Mouse (Mus musculus) forebrain, embryonic 10.5 days (tissue): Measurements from ENCODE around the gene Cdk17. TPM values are rescaled to one million over a fixed set of nuclear protein-coding genes. Genes with fewer than 3 reads are reported as not detected.

Experiments
- DNase-seq: peaks from one replicate; pipeline ENCODE4 v3.0.0-alpha.2; 2017; ENCODE audit warnings: low spot score; ENCODE audit errors: extremely low spot score
- H3K27ac ChIP-seq: fragments of 300-500 bp; sonication (generic); 2 replicates; pipeline ENCODE4 v1.5.1; 2016; ENCODE audit warnings: mild to moderate bottlenecking
- H3K27me3 ChIP-seq: fragments of 300-500 bp; sonication (generic); 2 replicates; pipeline ENCODE4 v1.6.1; 2016; ENCODE audit warnings: mild to moderate bottlenecking; ENCODE audit not compliant: poor library complexity, severe bottlenecking
- H3K36me3 ChIP-seq: fragments of 300-500 bp; sonication (generic); replicated peaks from 2 replicates; pipeline ENCODE4 v1.6.1; 2016; ENCODE audit warnings: mild to moderate bottlenecking, moderate library complexity
- H3K4me1 ChIP-seq: fragments of 300-500 bp; sonication (generic); 2 replicates; pipeline ENCODE4 v1.6.1; 2016
- H3K4me3 ChIP-seq: fragments of 300-500 bp; sonication (generic); 2 replicates; pipeline ENCODE4 v1.5.1; 2016; ENCODE audit warnings: mild to moderate bottlenecking, moderate library complexity
- H3K9me3 ChIP-seq: fragments of 300-500 bp; sonication (generic); 2 replicates; pipeline ENCODE4 v1.6.1; 2016; ENCODE audit warnings: mild to moderate bottlenecking, moderate library complexity
- WGBS: fragments of 180-500 bp; shearing (Covaris S2); methylation state at CpG from one replicate; pipeline ENCODE4 v1.1.7; 2016; 5-methylcytosine and 5-hydroxymethylcytosine counted together
- polyA plus RNA-seq: library from polyadenylated mRNA; unstranded; fragments of >200 nt; fragmentation: Nextera tagmentation; extraction: Ambion mirVana; gene quantifications from 2 replicates; pipeline ENCODE4 v1.2.1, GENCODE M21; 2016

The Cdk17 gene
- polyA plus RNA-seq, 1 experiment from 2014 or later: 17.6 TPM

- no peaks in the 10 kb centered on the region for H3K9me3 ChIP-seq
- no peak overlapping the region for H3K27ac ChIP-seq
- H3K4me1 ChIP-seq: no peaks in the 10 kb centered on the region
- peaks cover 56% of the 10 kb centered on the region for H3K36me3 ChIP-seq
- no peaks in the 10 kb centered on the region for H3K27me3 ChIP-seq
- 85% methylated on average over 8 of the region's 8 CpGs for WGBS
- no peak for DNase-seq
- no peak overlapping the region for H3K4me3 ChIP-seq
Observed at GRCm38 (mm10) chr10:93227921-93228320, 67.2 kb downstream of the Cdk17 start.

DNA sequence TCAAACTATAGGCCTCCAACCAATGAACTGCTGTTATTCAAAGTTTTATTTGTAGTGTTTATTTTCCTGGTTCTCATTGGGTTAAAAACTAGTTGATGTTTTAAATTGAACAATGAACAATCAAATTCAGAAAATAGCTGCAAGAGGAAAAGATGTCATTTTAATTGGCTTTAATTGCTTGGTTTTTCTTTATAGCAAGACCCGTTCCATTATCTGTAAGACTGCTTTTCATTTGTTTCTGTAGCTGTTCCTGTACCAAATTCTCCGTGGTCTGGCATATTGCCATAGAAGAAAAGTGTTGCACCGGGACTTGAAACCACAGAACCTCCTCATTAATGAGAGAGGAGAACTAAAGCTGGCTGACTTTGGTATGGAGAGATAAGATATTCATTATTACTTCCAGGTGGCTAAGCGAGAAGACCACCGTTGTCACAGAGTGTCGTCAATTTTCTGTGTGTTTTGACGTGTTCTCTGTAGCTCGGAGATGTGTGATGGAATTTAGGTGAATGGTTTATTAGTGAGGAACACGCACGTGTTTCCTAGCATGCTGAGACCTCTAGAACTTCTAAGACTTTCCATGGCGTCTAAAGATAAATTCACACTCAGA lies 67.8 kb downstream of the Cdk17 start:
- no peaks in the 10 kb centered on the region for H3K9me3 ChIP-seq
- WGBS: 91% methylated on average over 11 of the region's 11 CpGs
- DNase-seq: no peak
- peaks cover 61% of the 10 kb centered on the region for H3K36me3 ChIP-seq
- no peaks in the 10 kb centered on the region for H3K4me1 ChIP-seq
- no peaks in the 10 kb centered on the region for H3K27me3 ChIP-seq
- no peak overlapping the region for H3K4me3 ChIP-seq
- no peak overlapping the region for H3K27ac ChIP-seq

DNA sequence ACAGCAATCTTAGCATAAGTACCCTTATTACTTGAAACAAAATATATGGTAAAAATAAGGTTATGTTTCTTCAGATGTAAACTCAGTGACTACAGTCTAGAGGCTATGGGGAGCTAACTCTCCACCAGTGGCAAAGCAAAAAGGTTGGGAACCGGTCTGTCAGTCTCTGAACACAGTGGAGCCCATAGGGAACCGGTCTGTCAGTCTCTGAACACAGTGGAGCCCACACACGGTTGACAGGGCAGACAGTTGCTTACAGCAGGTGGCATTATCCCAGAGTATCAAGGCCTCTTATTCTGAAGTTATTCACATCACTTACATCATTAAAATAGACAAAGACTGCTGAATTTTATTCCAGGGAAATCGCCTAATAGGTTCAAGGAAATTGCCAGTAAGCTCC lies 70.8 kb downstream of the Cdk17 start:
- 92% methylated on average over 4 of the region's 4 CpGs for WGBS
- DNase-seq: no peak
- Histone ChIP-seq H3K9me3 (no peaks in the 10 kb centered on the region), H3K36me3 (peaks cover 73% of the 10 kb centered on the region), H3K27ac (no peak overlapping the region), H3K27me3 (no peaks in the 10 kb centered on the region), H3K4me1 (no peaks in the 10 kb centered on the region), H3K4me3 (no peak overlapping the region)

DNA sequence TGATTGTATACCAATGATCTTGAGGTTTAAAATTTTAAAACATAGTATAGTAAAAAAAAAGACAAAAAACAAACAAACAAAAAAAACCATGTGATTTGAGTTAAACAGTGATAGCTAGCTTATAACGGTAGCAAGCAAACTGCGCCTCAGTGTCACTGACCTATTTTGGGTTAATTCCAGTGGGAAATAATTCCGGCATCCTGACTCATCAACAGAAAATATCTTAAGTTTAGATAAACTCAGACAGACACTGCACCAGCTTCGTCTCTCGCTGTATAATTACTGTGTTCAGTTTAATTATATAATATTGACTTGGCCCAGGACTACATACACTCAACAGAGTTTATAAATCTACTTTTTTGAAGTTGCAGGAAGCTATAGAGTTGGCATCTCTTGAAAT lies 71.2 kb downstream of the Cdk17 start:
- H3K4me3 ChIP-seq: no peak overlapping the region
- H3K27ac ChIP-seq: no peak overlapping the region
- 98% methylated on average over 5 of the region's 5 CpGs for WGBS
- no peaks in the 10 kb centered on the region for H3K4me1 ChIP-seq
- H3K36me3 ChIP-seq: peaks cover 73% of the 10 kb centered on the region
- H3K27me3 ChIP-seq: no peaks in the 10 kb centered on the region
- no peaks in the 10 kb centered on the region for H3K9me3 ChIP-seq
- no peak for DNase-seq

GRCm38 (mm10) chr10:93233665-93234194 lies 73.1 kb downstream of the Cdk17 start:
- 89% methylated on average over 6 of the region's 6 CpGs for WGBS
- peaks cover 79% of the 10 kb centered on the region for H3K36me3 ChIP-seq
- no peaks in the 10 kb centered on the region for H3K4me1 ChIP-seq
- DNase-seq: no peak
- H3K27ac ChIP-seq: no peak overlapping the region
- no peaks in the 10 kb centered on the region for H3K9me3 ChIP-seq
- no peak overlapping the region for H3K4me3 ChIP-seq
- no peaks in the 10 kb centered on the region for H3K27me3 ChIP-seq

DNA sequence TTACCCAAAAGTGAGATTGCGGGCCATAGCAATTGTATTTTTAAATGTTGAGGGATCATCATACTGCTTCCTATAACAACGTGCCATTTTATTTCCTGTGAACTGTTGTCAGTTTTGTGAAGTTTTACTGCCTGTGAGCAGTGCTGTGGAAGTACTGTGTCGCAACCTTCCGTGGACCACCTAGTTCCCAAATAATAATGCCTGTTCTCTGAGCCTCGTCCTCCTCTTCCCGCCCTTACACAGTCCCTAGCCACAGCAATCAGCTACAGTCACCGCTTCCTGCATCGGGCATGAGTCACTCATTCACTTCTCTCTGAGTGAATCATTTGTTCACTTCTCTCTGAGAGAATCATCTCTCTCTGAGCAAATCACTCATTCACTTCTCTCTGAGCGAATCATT lies 74.0 kb downstream of the Cdk17 start:
- 94% methylated on average over 9 of the region's 9 CpGs for WGBS

DNA sequence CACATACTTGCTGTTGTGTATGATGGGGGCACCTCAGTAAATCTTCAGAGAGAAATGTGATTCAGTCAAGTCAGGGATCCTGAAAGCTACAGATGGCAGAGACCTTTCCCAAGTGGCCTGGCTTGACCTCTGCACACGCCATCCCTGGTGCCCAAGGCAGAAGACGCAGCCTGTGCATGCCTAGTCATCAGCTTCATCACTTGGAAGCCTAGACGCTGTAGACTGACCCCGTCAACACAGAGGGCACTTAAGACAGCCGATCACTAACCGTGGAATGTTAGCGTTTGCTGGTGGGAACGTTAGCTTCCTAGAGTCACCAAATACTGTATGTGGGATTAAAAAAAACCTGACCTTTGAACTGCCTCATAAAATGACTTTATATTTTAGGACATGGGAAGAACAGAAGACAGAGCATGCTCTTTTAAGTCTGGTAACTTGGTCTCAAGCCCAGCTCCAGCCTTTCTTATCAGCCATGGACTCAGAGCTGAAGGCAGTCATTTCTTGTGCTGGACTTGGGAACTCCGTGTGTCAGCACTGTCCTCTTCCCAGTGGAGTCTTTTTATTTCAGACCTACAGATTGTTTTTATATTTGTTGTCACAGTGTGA lies 78.6 kb downstream of the Cdk17 start:
- DNase-seq: no peak
- Histone ChIP-seq H3K27ac (no peak overlapping the region), H3K4me3 (no peak overlapping the region), H3K36me3 (peaks cover 70% of the 10 kb centered on the region), H3K4me1 (peaks cover 17% of the 10 kb centered on the region), H3K27me3 (no peaks in the 10 kb centered on the region), H3K9me3 (no peaks in the 10 kb centered on the region)
- WGBS: 89% methylated on average over 9 of the region's 9 CpGs

More for the DNA sequence above, 74.0 kb downstream of the Cdk17 start:
- H3K27ac ChIP-seq: no peak overlapping the region
- no peak overlapping the region for H3K4me3 ChIP-seq
- no peaks in the 10 kb centered on the region for H3K9me3 ChIP-seq
- H3K4me1 ChIP-seq: no peaks in the 10 kb centered on the region
- H3K27me3 ChIP-seq: no peaks in the 10 kb centered on the region
- H3K36me3 ChIP-seq: peaks cover 83% of the 10 kb centered on the region
- DNase-seq: no peak

DNA sequence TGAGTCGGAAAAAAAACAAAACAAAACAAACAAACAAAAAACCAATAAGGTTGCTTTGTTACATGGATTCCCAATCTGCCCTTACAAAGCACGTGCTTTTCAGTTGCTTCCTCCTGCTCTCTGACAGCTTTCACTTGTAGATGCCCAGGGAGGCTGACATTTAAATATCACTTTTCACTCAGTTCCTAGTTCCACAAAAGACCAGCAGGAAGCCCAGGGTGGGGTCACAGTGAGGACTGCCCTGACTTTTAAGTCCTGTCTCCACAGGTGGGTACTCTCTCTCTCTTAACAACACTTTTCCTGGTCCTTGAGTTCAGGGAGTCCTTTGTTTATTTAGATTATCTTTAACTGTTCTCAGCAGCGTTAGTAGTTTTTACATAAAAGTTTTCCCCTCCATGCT lies 81.5 kb downstream of the Cdk17 start:
- H3K36me3 ChIP-seq: peaks cover 53% of the 10 kb centered on the region
- no peak overlapping the region for H3K27ac ChIP-seq
- no peaks in the 10 kb centered on the region for H3K27me3 ChIP-seq
- WGBS: 9% methylated on average over 3 of the region's 3 CpGs
- no peaks in the 10 kb centered on the region for H3K9me3 ChIP-seq
- no peak for DNase-seq
- H3K4me1 ChIP-seq: peaks cover 17% of the 10 kb centered on the region
- H3K4me3 ChIP-seq: no peak overlapping the region

DNA sequence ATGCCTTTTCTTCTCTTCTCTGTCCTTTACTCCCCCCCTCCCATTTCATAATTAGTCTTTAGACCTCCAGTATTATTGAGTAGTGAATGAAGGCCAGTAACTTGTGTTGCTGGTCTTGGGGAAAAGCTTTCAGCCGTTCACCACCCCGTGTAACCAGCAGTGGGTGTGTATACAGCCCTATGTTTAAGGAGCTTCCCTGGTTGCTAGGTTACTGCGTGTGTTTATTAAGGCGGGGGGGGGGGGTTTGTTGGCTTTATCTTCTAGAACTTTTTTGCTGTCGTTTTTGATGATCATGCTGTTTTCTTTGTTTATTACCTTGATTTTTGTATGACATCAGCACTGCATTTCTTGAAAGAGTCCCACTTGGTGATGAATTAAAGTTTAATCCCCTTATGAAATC lies 82.2 kb downstream of the Cdk17 start:
- no peak for DNase-seq
- H3K4me3 ChIP-seq: no peak overlapping the region
- H3K27me3 ChIP-seq: no peaks in the 10 kb centered on the region
- no peak overlapping the region for H3K27ac ChIP-seq
- 8% methylated on average over 5 of the region's 5 CpGs for WGBS
- H3K9me3 ChIP-seq: no peaks in the 10 kb centered on the region
- H3K36me3 ChIP-seq: peaks cover 53% of the 10 kb centered on the region
- peaks cover 23% of the 10 kb centered on the region for H3K4me1 ChIP-seq

DNA sequence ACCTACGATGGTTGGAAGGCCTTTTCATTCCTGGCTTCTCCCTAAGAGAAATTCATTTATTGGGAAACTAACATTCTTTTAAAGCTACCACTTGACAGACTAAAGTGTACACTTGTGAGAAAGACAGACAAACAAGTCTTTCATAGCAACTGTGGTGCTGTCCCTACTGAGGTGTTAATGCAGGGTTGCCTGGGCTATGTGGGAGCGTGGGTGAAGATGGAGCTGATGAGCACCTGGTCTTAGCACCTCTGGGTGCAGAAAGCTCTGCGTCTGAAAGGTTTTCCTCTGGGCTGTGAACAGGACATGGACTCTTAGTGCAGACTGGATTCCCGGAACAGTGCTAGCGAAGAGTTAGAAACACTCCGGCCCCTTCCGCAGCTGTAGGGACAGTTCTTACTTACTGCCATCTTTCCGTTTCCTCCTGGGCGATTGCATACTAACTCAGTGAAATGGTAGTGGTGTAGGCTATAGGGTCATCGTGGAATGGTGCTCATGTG lies 83.6 kb downstream of the Cdk17 start:
- DNase-seq: no peak
- no peaks in the 10 kb centered on the region for H3K27me3 ChIP-seq
- H3K27ac ChIP-seq: no peak overlapping the region
- peaks cover 26% of the 10 kb centered on the region for H3K4me1 ChIP-seq
- WGBS: 90% methylated on average over 10 of the region's 10 CpGs
- H3K9me3 ChIP-seq: no peaks in the 10 kb centered on the region
- peaks cover 52% of the 10 kb centered on the region for H3K36me3 ChIP-seq
- no peak overlapping the region for H3K4me3 ChIP-seq

DNA sequence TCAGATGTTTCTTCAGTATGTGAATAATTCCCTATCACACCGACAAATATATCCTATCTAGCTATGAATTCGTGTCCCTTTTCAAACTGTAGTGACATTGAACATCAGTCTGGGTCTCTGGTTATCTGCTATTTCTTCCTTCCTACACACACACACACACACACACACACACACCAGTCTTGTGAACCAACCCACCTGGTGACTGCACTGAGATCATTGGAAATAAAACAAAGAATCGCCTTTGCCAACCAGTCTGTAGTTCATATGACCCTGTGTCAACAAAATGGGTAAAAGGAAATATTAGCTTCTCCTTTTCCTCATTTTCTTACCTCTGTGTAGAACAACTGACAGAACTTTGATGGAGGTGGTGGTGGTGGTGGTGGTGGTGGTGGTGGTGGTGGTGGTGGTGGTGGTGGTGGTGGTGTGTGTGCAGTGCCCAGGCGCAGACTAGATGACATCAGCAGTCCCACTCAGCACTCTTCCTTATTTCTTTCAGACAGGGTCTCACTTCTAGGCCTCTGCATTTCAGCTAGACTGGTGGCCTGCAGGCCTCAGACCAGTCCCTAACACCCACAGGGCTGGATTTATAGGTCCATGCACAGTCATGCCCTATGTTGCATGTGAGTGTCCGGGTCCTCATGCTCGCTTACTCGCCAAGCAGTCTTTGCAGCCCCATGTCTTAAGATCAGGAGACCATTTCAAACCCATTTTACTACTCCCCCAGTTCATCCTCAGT lies 85.7 kb downstream of the Cdk17 start:
- Histone ChIP-seq H3K4me1 (peaks cover 42% of the 10 kb centered on the region), H3K27ac (no peak overlapping the region), H3K36me3 (peaks cover 39% of the 10 kb centered on the region), H3K4me3 (no peak overlapping the region), H3K27me3 (no peaks in the 10 kb centered on the region), H3K9me3 (no peaks in the 10 kb centered on the region)
- 95% methylated on average over 7 of the region's 7 CpGs for WGBS
- peak; percentile 9 for DNase-seq

DNA sequence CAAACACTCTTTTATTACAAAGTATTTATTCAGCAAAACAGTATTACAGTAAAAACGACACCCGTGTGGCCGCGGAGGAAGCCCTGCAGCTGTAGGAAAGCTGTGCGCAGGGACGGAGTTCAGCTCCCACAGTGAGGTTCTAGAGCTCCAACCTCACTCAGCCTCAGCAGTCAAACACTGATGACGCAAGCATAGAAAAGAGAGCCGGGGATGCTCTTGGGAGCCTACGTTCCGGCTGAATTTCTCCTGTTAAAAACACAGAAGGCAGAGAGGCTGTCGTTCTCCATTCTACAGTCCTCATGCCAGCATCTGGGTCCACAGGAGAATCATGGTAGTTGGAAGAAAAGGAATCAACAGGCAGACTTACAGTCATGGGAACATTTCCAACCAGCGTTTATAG lies 86.7 kb downstream of the Cdk17 start:
- no peaks in the 10 kb centered on the region for H3K27me3 ChIP-seq
- H3K4me1 ChIP-seq: peaks cover 34% of the 10 kb centered on the region
- H3K9me3 ChIP-seq: no peaks in the 10 kb centered on the region
- H3K4me3 ChIP-seq: no peak overlapping the region
- no peak overlapping the region for H3K27ac ChIP-seq
- peak; percentile 11 for DNase-seq
- peaks cover 33% of the 10 kb centered on the region for H3K36me3 ChIP-seq
- WGBS: 89% methylated on average over 12 of the region's 12 CpGs

DNA sequence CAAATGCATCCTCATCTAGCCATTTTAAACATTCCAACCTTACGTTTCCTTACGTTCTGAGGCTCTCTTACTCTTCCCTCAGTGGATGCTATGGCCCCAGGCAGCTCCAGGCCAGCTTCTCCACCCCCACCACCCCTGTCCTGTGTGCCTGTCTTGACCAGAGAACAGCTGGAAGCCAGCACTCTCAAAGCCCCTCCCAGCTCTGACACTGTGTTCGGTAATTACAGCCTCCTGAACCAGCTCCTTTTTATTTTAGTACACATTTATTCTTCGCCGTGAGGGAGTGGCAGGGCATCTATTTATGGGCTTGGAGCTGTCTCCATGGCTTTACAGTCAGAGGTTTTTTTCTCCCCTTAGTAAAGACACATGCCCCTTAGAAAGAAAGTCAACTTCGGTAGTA lies 87.2 kb downstream of the Cdk17 start:
- no peaks in the 10 kb centered on the region for H3K27me3 ChIP-seq
- H3K9me3 ChIP-seq: no peaks in the 10 kb centered on the region
- H3K4me3 ChIP-seq: no peak overlapping the region
- WGBS: 57% methylated on average over 6 of the region's 6 CpGs
- peaks cover 33% of the 10 kb centered on the region for H3K36me3 ChIP-seq
- H3K27ac ChIP-seq: no peak overlapping the region
- DNase-seq: peak; percentile 12
- peaks cover 31% of the 10 kb centered on the region for H3K4me1 ChIP-seq
